Mouse (Mus musculus) urinary bladder, adult 2 months (tissue): ENCODE measurements around the gene Cfap77. TPM values are rescaled to one million over a fixed set of nuclear protein-coding genes. Genes with fewer than 3 reads are reported as not detected.

Source experiments
- DNase-seq: peaks from one replicate; pipeline ENCODE4 v3.0.0; 2022; ENCODE audit warnings: low spot score
- polyA plus RNA-seq: library from polyadenylated mRNA; depleted of rRNA; stranded (reverse); fragments of >200 nt; gene quantifications from 2 replicates; pipeline ENCODE4 v1.2.3, GENCODE M21; 2012; rRNA removed

Cfap77 gene
- polyA plus RNA-seq, 1 experiment = 0.06 TPM

- no peak for DNase-seq
Measured at GRCm38 (mm10) chr2:28907691-28908388, 147.0 kb downstream of the Cfap77 start.

- DNase-seq = no peak
Measured at GRCm38 (mm10) chr2:28905561-28905960, 149.3 kb downstream of the Cfap77 start.

- DNase-seq = no peak
Measured at GRCm38 (mm10) chr2:28904786-28905185, 150.1 kb downstream of the Cfap77 start.

GRCm38 (mm10) chr2:28903871-28904270, 151.0 kb downstream of the Cfap77 start:
- DNase-seq = no peak

GRCm38 (mm10) chr2:28902291-28902690, 152.6 kb downstream of the Cfap77 start:
- DNase-seq = no peak

GRCm38 (mm10) chr2:28897340-28897899, 157.4 kb downstream of the Cfap77 start:
- no peak for DNase-seq

- DNase-seq = no peak
Measured at GRCm38 (mm10) chr2:28895876-28896275, 159.0 kb downstream of the Cfap77 start.

GRCm38 (mm10) chr2:28893526-28893925, 161.3 kb downstream of the Cfap77 start:
- no peak for DNase-seq

- DNase-seq = no peak
Measured at GRCm38 (mm10) chr2:28892796-28893195, 162.1 kb downstream of the Cfap77 start.

GRCm38 (mm10) chr2:28884914-28885313, 170.0 kb downstream of the Cfap77 start:
- DNase-seq = no peak

- DNase-seq = no peak
Measured at GRCm38 (mm10) chr2:28882826-28883485, 171.9 kb downstream of the Cfap77 start.

GRCm38 (mm10) chr2:28882047-28882446, 172.8 kb downstream of the Cfap77 start:
- no peak for DNase-seq

- DNase-seq = no peak
Measured at GRCm38 (mm10) chr2:28881275-28881674, 173.6 kb downstream of the Cfap77 start.

Other genes starting within 250 kb of the Cfap77 start
- 7.2 and 9.2 TPM in 2 replicates for gene Gtf3c4, start 214.7 kb downstream of the Cfap77 start, polyA plus RNA-seq
- 6.4 and 6.5 TPM in 2 replicates for gene Ddx31, start 214.7 kb downstream of the Cfap77 start, polyA plus RNA-seq
- gene Barhl1, start 138.4 kb downstream of the Cfap77 start, polyA plus RNA-seq = 0.06 TPM in 1 of 2 replicates, not detected in the other
- 15.0 and 16.7 TPM in 2 replicates for gene Ttf1, start 5.2 kb upstream of the Cfap77 start, polyA plus RNA-seq
- gene Setx, start 69.1 kb upstream of the Cfap77 start, polyA plus RNA-seq = 6.8 and 8.8 TPM in 2 replicates
- 14.2 and 24.1 TPM in 2 replicates for gene Ntng2, start 197.9 kb upstream of the Cfap77 start, polyA plus RNA-seq